Mouse (Mus musculus): ENCODE data around the gene Stac3. TPM values are rescaled to one million over a fixed set of nuclear protein-coding genes. Genes with fewer than 3 reads are reported as not detected.

Gene Stac3
- polyA plus RNA-seq, 1 experiment from 2014 or later: 0.21 TPM

GRCm38 (mm10) chr10:127517941-127518340 lies 16.5 kb downstream of the Stac3 start:
- no peak for DNase-seq (ENCODE audit: low spot score)
- Histone ChIP-seq H3K27me3 (ENCODE audit: control insufficient read depth, insufficient read depth, low read length) (peaks cover 19% of the 10 kb centered on the region), H3K27ac (replicated peaks; ENCODE audit: low read depth, low read length) (no peak overlapping the region), H3K4me2 (ENCODE audit: low read depth, severe bottlenecking) (no peak overlapping the region), H3K4me1 (ENCODE audit: control insufficient read depth, insufficient read depth, low read length) (peaks cover 53% of the 10 kb centered on the region), H3K4me3 (ENCODE audit: low read depth, low read length) (no peak overlapping the region), H3K36me3 (ENCODE audit: control insufficient read depth, insufficient read depth, low read length) (peaks cover 17% of the 10 kb centered on the region), H3K9ac (ENCODE audit: low read length) (no peak overlapping the region), H3K9me3 (ENCODE audit: control insufficient read depth, low read length) (no peaks in the 10 kb centered on the region)
- whole genome bisulfite sequencing: 90% methylated on average over 22 of the region's 22 CpGs
- ATAC-seq (ENCODE audit: insufficient number of reproducible peaks, low FRiP score, low TSS enrichment, low read depth): no peak

- no peak for ATAC-seq (ENCODE audit: insufficient number of reproducible peaks, low FRiP score, low TSS enrichment, low read depth)
- H3K27me3 ChIP-seq (ENCODE audit: control insufficient read depth, insufficient read depth, low read length): peaks cover 11% of the 10 kb centered on the region; the same call in 1 of the 2 replicates
Observed at GRCm38 (mm10) chr10:127519041-127519701, 17.7 kb downstream of the Stac3 start.

GRCm38 (mm10) chr10:127519903-127520713 lies 18.6 kb downstream of the Stac3 start:
- WGBS: 94% methylated on average over 37 of the region's 37 CpGs
- H3K27ac ChIP-seq (replicated peaks; ENCODE audit: low read depth, low read length): no peak overlapping the region
- DNase-seq (ENCODE audit: low spot score) (no peak), ATAC-seq (ENCODE audit: insufficient number of reproducible peaks, low FRiP score, low TSS enrichment, low read depth) (no peak)
- peaks cover 9% of the 10 kb centered on the region for H3K27me3 ChIP-seq (ENCODE audit: control insufficient read depth, insufficient read depth, low read length)
- H3K36me3 ChIP-seq (ENCODE audit: control insufficient read depth, insufficient read depth, low read length): peaks cover 17% of the 10 kb centered on the region
- no peak overlapping the region for H3K4me3 ChIP-seq (ENCODE audit: low read depth, low read length)
- H3K9ac ChIP-seq (ENCODE audit: low read length): no peak overlapping the region
- no peaks in the 10 kb centered on the region for H3K9me3 ChIP-seq (ENCODE audit: control insufficient read depth, low read length)
- H3K4me1 ChIP-seq (ENCODE audit: control insufficient read depth, insufficient read depth, low read length): peaks cover 43% of the 10 kb centered on the region
- no peak overlapping the region for H3K4me2 ChIP-seq (ENCODE audit: low read depth, severe bottlenecking)

More at GRCm38 (mm10) chr10:127519041-127519701, 17.7 kb downstream of the Stac3 start:
- no peak overlapping the region for H3K27ac ChIP-seq (replicated peaks; ENCODE audit: low read depth, low read length)
- no peak overlapping the region for H3K4me2 ChIP-seq (ENCODE audit: low read depth, severe bottlenecking)
- no peak for DNase-seq (ENCODE audit: low spot score)
- no peak overlapping the region for H3K9ac ChIP-seq (ENCODE audit: low read length)
- H3K36me3 ChIP-seq (ENCODE audit: control insufficient read depth, insufficient read depth, low read length): peaks cover 17% of the 10 kb centered on the region
- WGBS: 93% methylated on average over 26 of the region's 26 CpGs
- peaks cover 42% of the 10 kb centered on the region for H3K4me1 ChIP-seq (ENCODE audit: control insufficient read depth, insufficient read depth, low read length)
- H3K9me3 ChIP-seq (ENCODE audit: control insufficient read depth, low read length): no peaks in the 10 kb centered on the region
- H3K4me3 ChIP-seq (ENCODE audit: low read depth, low read length): no peak overlapping the region

GRCm38 (mm10) chr10:127520714-127521357 lies 19.4 kb downstream of the Stac3 start:
- peaks cover 14% of the 10 kb centered on the region for H3K27me3 ChIP-seq (ENCODE audit: control insufficient read depth, insufficient read depth, low read length)
- no peak overlapping the region for H3K4me3 ChIP-seq (ENCODE audit: low read depth, low read length)
- no peak overlapping the region for H3K4me2 ChIP-seq (ENCODE audit: low read depth, severe bottlenecking)
- ATAC-seq (ENCODE audit: insufficient number of reproducible peaks, low FRiP score, low TSS enrichment, low read depth) (no peak), DNase-seq (ENCODE audit: low spot score) (no peak)
- peaks cover 43% of the 10 kb centered on the region for H3K4me1 ChIP-seq (ENCODE audit: control insufficient read depth, insufficient read depth, low read length)
- no peaks in the 10 kb centered on the region for H3K9me3 ChIP-seq (ENCODE audit: control insufficient read depth, low read length)
- H3K9ac ChIP-seq (ENCODE audit: low read length): no peak overlapping the region
- H3K27ac ChIP-seq (replicated peaks; ENCODE audit: low read depth, low read length): no peak overlapping the region
- WGBS: 86% methylated on average over 20 of the region's 20 CpGs
- peaks cover 17% of the 10 kb centered on the region for H3K36me3 ChIP-seq (ENCODE audit: control insufficient read depth, insufficient read depth, low read length)

GRCm38 (mm10) chr10:127521611-127522080 lies 20.2 kb downstream of the Stac3 start:
- DNase-seq (ENCODE audit: low spot score) (no peak), ATAC-seq (ENCODE audit: insufficient number of reproducible peaks, low FRiP score, low TSS enrichment, low read depth) (no peak)
- H3K27ac ChIP-seq (replicated peaks; ENCODE audit: low read depth, low read length): no peak overlapping the region
- WGBS: 15% methylated on average over 12 of the region's 12 CpGs
- H3K4me1 ChIP-seq (ENCODE audit: control insufficient read depth, insufficient read depth, low read length): peaks cover 43% of the 10 kb centered on the region
- H3K9me3 ChIP-seq (ENCODE audit: control insufficient read depth, low read length): no peaks in the 10 kb centered on the region
- peak overlapping the region; percentile 39 for H3K4me3 ChIP-seq (ENCODE audit: low read depth, low read length)
- H3K36me3 ChIP-seq (ENCODE audit: control insufficient read depth, insufficient read depth, low read length): peaks cover 17% of the 10 kb centered on the region
- H3K9ac ChIP-seq (ENCODE audit: low read length): peak overlapping the region; percentile 37
- H3K27me3 ChIP-seq (ENCODE audit: control insufficient read depth, insufficient read depth, low read length): peaks cover 23% of the 10 kb centered on the region
- H3K4me2 ChIP-seq (ENCODE audit: low read depth, severe bottlenecking): peak overlapping the region; percentile 60

GRCm38 (mm10) chr10:127522088-127522581 lies 20.6 kb downstream of the Stac3 start, which contains the start of gene Shmt2:
TSS of gene Shmt2 (minus strand) at chr10:127522444.
- Histone ChIP-seq H3K27ac (replicated peaks; ENCODE audit: low read depth, low read length) (no peak within 1 kb of the TSS), H3K4me2 (ENCODE audit: low read depth, severe bottlenecking) (peak within 1 kb of the TSS; percentile 60), H3K9me3 (ENCODE audit: control insufficient read depth, low read length) (no peaks in the 10 kb centered on the region), H3K4me1 (ENCODE audit: control insufficient read depth, insufficient read depth, low read length) (peaks cover 42% of the 10 kb centered on the region), H3K36me3 (ENCODE audit: control insufficient read depth, insufficient read depth, low read length) (peaks cover 17% of the 10 kb centered on the region), H3K27me3 (ENCODE audit: control insufficient read depth, insufficient read depth, low read length) (peaks cover 27% of the 10 kb centered on the region), H3K4me3 (ENCODE audit: low read depth, low read length) (peak within 1 kb of the TSS; percentile 39), H3K9ac (ENCODE audit: low read length) (peak within 1 kb of the TSS; percentile 37)
- under 1% methylated on average over 21 of the region's 21 CpGs for WGBS
- peak; percentile 94 for DNase-seq (ENCODE audit: low spot score)
- ATAC-seq (ENCODE audit: insufficient number of reproducible peaks, low FRiP score, low TSS enrichment, low read depth): peak; percentile 26; the same call in 1 of the 2 replicates

- no peak for ATAC-seq (ENCODE audit: insufficient number of reproducible peaks, low FRiP score, low TSS enrichment, low read depth)
- Histone ChIP-seq H3K9me3 (ENCODE audit: control insufficient read depth, low read length) (no peaks in the 10 kb centered on the region), H3K4me2 (ENCODE audit: low read depth, severe bottlenecking) (peak overlapping the region; percentile 41), H3K4me1 (ENCODE audit: control insufficient read depth, insufficient read depth, low read length) (peaks cover 47% of the 10 kb centered on the region), H3K27me3 (ENCODE audit: control insufficient read depth, insufficient read depth, low read length) (peaks cover 54% of the 10 kb centered on the region), H3K36me3 (ENCODE audit: control insufficient read depth, insufficient read depth, low read length) (peaks cover 6% of the 10 kb centered on the region), H3K27ac (replicated peaks; ENCODE audit: low read depth, low read length) (no peak overlapping the region), H3K4me3 (ENCODE audit: low read depth, low read length) (0 out of 2 replicates have a peak overlapping the region, but pooled peaks have one; percentile 8), H3K9ac (ENCODE audit: low read length) (no peak overlapping the region)
- DNase-seq (ENCODE audit: low spot score): peak; percentile 48
- 2% methylated on average over 21 of the region's 23 CpGs for WGBS
Observed at GRCm38 (mm10) chr10:127524646-127525255, 23.3 kb downstream of the Stac3 start.
